Mouse (Mus musculus): ENCODE measurements at regions not wholly inside any gene's neighbourhood (a gene's known extent, or its start where the extent isn't known, plus 50 kb on each side); places are given as distances from the start of the nearest gene placed in this dataset.

- Histone ChIP-seq H3K4me2 (no peak overlapping the region), H3K4me3 (no peak overlapping the region), H3K27ac (ENCODE audit: poor library complexity, severe bottlenecking) (no peak overlapping the region), H3K4me1 (replicated peaks) (peaks cover 12% of the 10 kb centered on the region), H3K27me3 (replicated peaks) (no peaks in the 10 kb centered on the region), H3K9ac (no peak overlapping the region), H3K36me3 (no peaks in the 10 kb centered on the region), H3K9me3 (replicated peaks) (no peaks in the 10 kb centered on the region)
- ATAC-seq (ENCODE audit: insufficient number of reproducible peaks, low FRiP score): no peak
- 87% methylated on average over 11 of the region's 11 CpGs for WGBS
These were observed 164.2 kb upstream of the Nrip1 start for GRCm38 (mm10) chr16:76537871-76538270.

- Histone ChIP-seq H3K9ac (no peak overlapping the region), H3K4me2 (no peak overlapping the region), H3K36me3 (no peaks in the 10 kb centered on the region), H3K27me3 (replicated peaks) (no peaks in the 10 kb centered on the region), H3K4me1 (replicated peaks) (no peaks in the 10 kb centered on the region), H3K9me3 (replicated peaks) (no peaks in the 10 kb centered on the region), H3K27ac (ENCODE audit: poor library complexity, severe bottlenecking) (no peak overlapping the region), H3K4me3 (no peak overlapping the region)
- 76% methylated on average over 8 of the region's 8 CpGs for WGBS
- no peak for ATAC-seq (ENCODE audit: insufficient number of reproducible peaks, low FRiP score)
These were observed 159.2 kb upstream of the Nrip1 start for GRCm38 (mm10) chr16:76532928-76533217.

GRCm38 (mm10) chr16:76532142-76532927 lies 158.7 kb upstream of the Nrip1 start:
- no peak for ATAC-seq (ENCODE audit: insufficient number of reproducible peaks, low FRiP score)
- Histone ChIP-seq H3K4me3 (no peak overlapping the region), H3K4me1 (replicated peaks) (no peaks in the 10 kb centered on the region), H3K36me3 (no peaks in the 10 kb centered on the region), H3K27ac (ENCODE audit: poor library complexity, severe bottlenecking) (no peak overlapping the region), H3K27me3 (replicated peaks) (no peaks in the 10 kb centered on the region), H3K9me3 (replicated peaks) (no peaks in the 10 kb centered on the region), H3K9ac (no peak overlapping the region), H3K4me2 (no peak overlapping the region)
- 45% methylated on average over 19 of the region's 19 CpGs for WGBS

GRCm38 (mm10) chr16:76530886-76531285 lies 157.3 kb upstream of the Nrip1 start:
- Histone ChIP-seq H3K9ac (no peak overlapping the region), H3K9me3 (replicated peaks) (no peaks in the 10 kb centered on the region), H3K4me2 (no peak overlapping the region), H3K4me1 (replicated peaks) (0 out of 2 replicates have a peak, but pooled peaks cover under 1% of the 10 kb centered on the region), H3K36me3 (no peaks in the 10 kb centered on the region), H3K27me3 (replicated peaks) (no peaks in the 10 kb centered on the region), H3K27ac (ENCODE audit: poor library complexity, severe bottlenecking) (no peak overlapping the region), H3K4me3 (no peak overlapping the region)
- ATAC-seq (ENCODE audit: insufficient number of reproducible peaks, low FRiP score): no peak
- 88% methylated on average over 3 of the region's 3 CpGs for WGBS

- Histone ChIP-seq H3K36me3 (no peaks in the 10 kb centered on the region), H3K9ac (no peak overlapping the region), H3K4me2 (no peak overlapping the region), H3K27me3 (replicated peaks) (no peaks in the 10 kb centered on the region), H3K27ac (ENCODE audit: poor library complexity, severe bottlenecking) (no peak overlapping the region), H3K9me3 (replicated peaks) (no peaks in the 10 kb centered on the region), H3K4me3 (no peak overlapping the region), H3K4me1 (replicated peaks) (peaks cover 10% of the 10 kb centered on the region; the same call in 1 of the 2 replicates)
- WGBS: 86% methylated on average over 4 of the region's 4 CpGs
- no peak for ATAC-seq (ENCODE audit: insufficient number of reproducible peaks, low FRiP score)
These were observed 156.0 kb upstream of the Nrip1 start for GRCm38 (mm10) chr16:76529613-76530012.

- ATAC-seq (ENCODE audit: insufficient number of reproducible peaks, low FRiP score): no peak
- Histone ChIP-seq H3K27me3 (replicated peaks) (no peaks in the 10 kb centered on the region), H3K36me3 (no peaks in the 10 kb centered on the region), H3K9me3 (replicated peaks) (no peaks in the 10 kb centered on the region), H3K4me1 (replicated peaks) (peaks cover 10% of the 10 kb centered on the region; the same call in 1 of the 2 replicates), H3K9ac (no peak overlapping the region), H3K4me3 (no peak overlapping the region), H3K4me2 (no peak overlapping the region), H3K27ac (ENCODE audit: poor library complexity, severe bottlenecking) (no peak overlapping the region)
- WGBS: 72% methylated on average over 6 of the region's 6 CpGs
These were observed 153.7 kb upstream of the Nrip1 start for GRCm38 (mm10) chr16:76527106-76527949.

- no peaks in the 10 kb centered on the region for H3K9me3 ChIP-seq (replicated peaks)
- WGBS: 60% methylated on average over 5 of the region's 5 CpGs
These were observed 151.9 kb upstream of the Nrip1 start for GRCm38 (mm10) chr16:76525563-76525962.

GRCm38 (mm10) chr16:76524921-76525320 lies 151.3 kb upstream of the Nrip1 start:
- Histone ChIP-seq H3K9me3 (replicated peaks) (no peaks in the 10 kb centered on the region), H3K4me1 (replicated peaks) (peaks cover 13% of the 10 kb centered on the region), H3K27ac (ENCODE audit: poor library complexity, severe bottlenecking) (no peak overlapping the region), H3K4me3 (no peak overlapping the region), H3K4me2 (no peak overlapping the region), H3K9ac (no peak overlapping the region), H3K27me3 (replicated peaks) (no peaks in the 10 kb centered on the region), H3K36me3 (no peaks in the 10 kb centered on the region)
- no peak for ATAC-seq (ENCODE audit: insufficient number of reproducible peaks, low FRiP score)
- WGBS: 75% methylated on average over 4 of the region's 4 CpGs

More at GRCm38 (mm10) chr16:76525563-76525962, 151.9 kb upstream of the Nrip1 start:
- Histone ChIP-seq H3K9ac (no peak overlapping the region), H3K27me3 (replicated peaks) (no peaks in the 10 kb centered on the region), H3K27ac (ENCODE audit: poor library complexity, severe bottlenecking) (no peak overlapping the region), H3K4me2 (no peak overlapping the region), H3K4me3 (no peak overlapping the region), H3K36me3 (no peaks in the 10 kb centered on the region), H3K4me1 (replicated peaks) (peaks cover 10% of the 10 kb centered on the region; the same call in 1 of the 2 replicates)
- ATAC-seq (ENCODE audit: insufficient number of reproducible peaks, low FRiP score): no peak

- ATAC-seq (ENCODE audit: insufficient number of reproducible peaks, low FRiP score): no peak
- Histone ChIP-seq H3K9me3 (replicated peaks) (no peaks in the 10 kb centered on the region), H3K4me1 (replicated peaks) (peaks cover 14% of the 10 kb centered on the region), H3K4me3 (no peak overlapping the region), H3K9ac (no peak overlapping the region), H3K27ac (ENCODE audit: poor library complexity, severe bottlenecking) (no peak overlapping the region), H3K36me3 (no peaks in the 10 kb centered on the region), H3K4me2 (no peak overlapping the region), H3K27me3 (replicated peaks) (no peaks in the 10 kb centered on the region)
- WGBS: 84% methylated on average over 6 of the region's 6 CpGs
These were observed 147.5 kb upstream of the Nrip1 start for GRCm38 (mm10) chr16:76521142-76521541.

- no peak overlapping the region for H3K9ac ChIP-seq
- no peak for ATAC-seq (ENCODE audit: insufficient number of reproducible peaks, low FRiP score)
These were observed 147.0 kb upstream of the Nrip1 start for GRCm38 (mm10) chr16:76520643-76520993.

GRCm38 (mm10) chr16:76519911-76520642 lies 146.4 kb upstream of the Nrip1 start:
- H3K27me3 ChIP-seq (replicated peaks): no peaks in the 10 kb centered on the region
- no peak overlapping the region for H3K9ac ChIP-seq
- H3K4me1 ChIP-seq (replicated peaks): peaks cover 8% of the 10 kb centered on the region; the same call in 1 of the 2 replicates
- WGBS: 67% methylated on average over 10 of the region's 10 CpGs
- no peaks in the 10 kb centered on the region for H3K36me3 ChIP-seq
- H3K9me3 ChIP-seq (replicated peaks): no peaks in the 10 kb centered on the region
- H3K27ac ChIP-seq (ENCODE audit: poor library complexity, severe bottlenecking): no peak overlapping the region
- no peak overlapping the region for H3K4me2 ChIP-seq
- no peak for ATAC-seq (ENCODE audit: insufficient number of reproducible peaks, low FRiP score)
- no peak overlapping the region for H3K4me3 ChIP-seq

More at GRCm38 (mm10) chr16:76520643-76520993, 147.0 kb upstream of the Nrip1 start:
- Histone ChIP-seq H3K4me2 (no peak overlapping the region), H3K27ac (ENCODE audit: poor library complexity, severe bottlenecking) (no peak overlapping the region), H3K4me1 (replicated peaks) (peaks cover 11% of the 10 kb centered on the region), H3K36me3 (no peaks in the 10 kb centered on the region), H3K4me3 (no peak overlapping the region), H3K27me3 (replicated peaks) (no peaks in the 10 kb centered on the region), H3K9me3 (replicated peaks) (no peaks in the 10 kb centered on the region)
- WGBS: 71% methylated on average over 3 of the region's 3 CpGs
